In the genomic region with DNA sequence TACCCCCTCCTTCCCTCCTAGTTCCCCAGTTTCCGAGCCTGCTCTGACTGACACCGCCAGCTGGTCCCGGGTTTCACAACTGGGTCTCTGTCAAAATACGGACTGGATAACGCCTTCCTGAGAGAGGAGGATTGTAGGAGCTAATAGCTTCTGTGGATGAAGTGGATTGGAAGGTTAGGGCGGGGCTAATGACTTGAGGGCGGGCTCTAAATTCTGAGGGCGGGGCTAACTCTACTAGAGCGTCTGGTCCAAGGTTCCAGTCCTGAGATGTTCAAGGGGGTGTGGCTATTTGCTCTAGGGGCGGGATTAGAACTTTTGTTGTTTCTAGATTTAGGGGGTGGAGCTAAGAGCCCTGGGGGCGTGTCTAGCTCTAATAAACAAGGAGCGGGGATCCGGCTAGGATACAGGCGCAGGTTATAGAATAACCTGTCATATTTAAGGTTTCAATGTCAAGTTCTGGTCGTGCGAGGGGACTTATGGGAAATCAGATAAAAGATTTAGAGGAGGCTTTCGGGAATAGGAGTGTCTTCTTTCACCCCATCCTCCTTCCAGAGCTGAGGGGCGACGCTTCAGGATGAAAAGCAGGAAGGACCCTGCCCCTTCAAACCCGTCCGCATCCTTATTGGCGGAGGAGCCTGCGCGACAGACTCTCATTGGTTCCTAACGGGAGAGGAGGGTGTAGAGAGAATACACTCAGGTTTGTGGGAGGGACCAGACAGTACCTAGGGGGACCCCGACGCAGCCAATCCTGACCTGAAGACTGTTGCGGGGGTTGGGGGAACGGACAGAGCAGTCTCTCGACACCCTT, we compare ENCODE assay signal across 8 mouse cellular contexts. TPM values are rescaled to one million over a fixed set of nuclear protein-coding genes. Genes with fewer than 3 reads are reported as not detected.
DNase-seq lines count a peak whose midpoint lies in the region; ATAC-seq lines count a peak whose summit lies in the region.

A gene (plus strand): TSS at position 714 of the 808 bp plus-strand sequence.

- peak within 1 kb of the TSS; percentile 23 for H3K4me2 ChIP-seq in stomach, embryonic 14.5 days (replicated peaks; ENCODE audit: low read depth, low read length)

- ATAC-seq in megakaryocyte-erythroid progenitor cell, adult 5-6 weeks (replicated peaks; ENCODE audit: low FRiP score, low TSS enrichment, poor library complexity, severe bottlenecking): peak; percentile 27; the same call in 1 of the 2 replicates
- ATAC-seq in stomach, embryonic 14.5 days (ENCODE audit: insufficient number of reproducible peaks, insufficient read depth, low FRiP score, low read depth): peak; percentile 24; the same call in 1 of the 2 replicates

- H3K9me3 ChIP-seq in stomach, embryonic 14.5 days (ENCODE audit: control insufficient read depth, low read depth, low read length): 0 out of 2 replicates have a peak, but pooled peaks cover 4% of the 10 kb centered on the region

- H3K36me3 ChIP-seq in stomach, embryonic 14.5 days (ENCODE audit: control insufficient read depth, insufficient read depth, low read length): no peaks in the 10 kb centered on the region

- WGBS in stomach, embryonic 14.5 days: 2% methylated on average over 30 of the region's 30 CpGs

- H3K27me3 ChIP-seq in stomach, embryonic 14.5 days (ENCODE audit: control insufficient read depth, insufficient read depth, low read length): peaks cover 37% of the 10 kb centered on the region

- H3K27ac ChIP-seq in stomach, embryonic 14.5 days (ENCODE audit: low read length): no peak within 1 kb of the TSS

- peaks cover 14% of the 10 kb centered on the region; the same call in 1 of the 2 replicates for H3K4me1 ChIP-seq in stomach, embryonic 14.5 days (ENCODE audit: control insufficient read depth, insufficient read depth, low read length)

- H3K4me3 ChIP-seq in stomach, embryonic 14.5 days (ENCODE audit: low read depth, low read length): peak within 1 kb of the TSS; percentile 16

- no peak within 1 kb of the TSS; the same call in 1 of the 2 replicates for H3K9ac ChIP-seq in stomach, embryonic 14.5 days (replicated peaks; ENCODE audit: low read depth, low read length)

- DNase-seq in adrenal gland, adult 18-20 months (ENCODE audit: low spot score in 2 of 2): peak in 1 of 2 experiments; percentile 17
- DNase-seq in cerebellum, postnatal 25 days: peak; percentile 68 to 82
- DNase-seq in gastrocnemius, adult 8-10 months (ENCODE audit: low spot score in 2 of 2): peak; percentile 40 to 56
- DNase-seq in induced T-regulatory cell, adult 2 months (ENCODE audit: low read depth): peak; percentile 73
- DNase-seq in left cerebral cortex, adult 9 months (ENCODE audit: low spot score in 2 of 2): peak; percentile 88 to 91
- no peak for DNase-seq in natural killer cell, adult 2 months (ENCODE audit: low spot score in 2 of 2)

RNA-seq across cellular contexts. Expression of the gene that starts here (rescaled TPM):
- total RNA-seq in adrenal gland, adult 18-20 months (2021): 10 to 100 TPM; 33.9 to 43.9 TPM
- 10 to 100 TPM; 10.9 to 15.9 (median 12.9) TPM for total RNA-seq in gastrocnemius, adult 8-10 months (2022)
- 4.8 and 11.4 TPM in 2 replicates for total RNA-seq in megakaryocyte-erythroid progenitor cell, adult 5-6 weeks (2014; fragmentation: Nextera tagmentation)
- total RNA-seq in megakaryocyte-erythroid progenitor cell, adult 5-6 weeks (2017): 4.8 and 6.6 TPM in 2 replicates
- polyA plus RNA-seq in stomach, embryonic 14.5 days (2014; fragmentation: Nextera tagmentation; extraction: Ambion mirVana): 4.1 and 4.8 TPM in 2 replicates

Comparison
In these comparisons a context has a peak if more than half of its experiments do, and no peak if none do; other contexts are left out.
1. DNase-seq: peak in cerebellum, postnatal 25 days (2 of 2), gastrocnemius, adult 8-10 months (2 of 2), induced T-regulatory cell, adult 2 months (single experiment) and left cerebral cortex, adult 9 months (2 of 2); none in natural killer cell, adult 2 months (0 of 2).